Mouse (Mus musculus) E14TG2a.4 (cell line): ENCODE measurements around the gene Galnt10.

Source experiments
- CTCF ChIP-seq: conservative IDR thresholded peaks from 2 replicates; pipeline ENCODE4 v1.5.1; 2014; ENCODE audit warnings: low read length
- NANOG ChIP-seq: IDR thresholded peaks from 2 replicates; pipeline ENCODE4 v1.6.1; 2014; ENCODE audit warnings: borderline replicate concordance, low read length, mixed read lengths
- POU5F1 ChIP-seq: IDR thresholded peaks from 2 replicates; pipeline ENCODE4 v1.6.1; 2014; ENCODE audit warnings: low read length, borderline replicate concordance

GRCm38 (mm10) chr11:57778349-57778748 lies 133.1 kb downstream of the Galnt10 start:
- TF ChIP-seq CTCF (peak; percentile 94), POU5F1 (no peak), NANOG (no peak)
